In genomic region chr12:54489675-54490074, GRCm38 (mm10) we compare ENCODE assay signal across 7 mouse cellular contexts.
DNase-seq lines count a peak whose midpoint lies in the region; ATAC-seq lines count a peak whose summit lies in the region.

No protein-coding gene starts in this region.

- 4% methylated on average over 8 of the region's 8 CpGs for WGBS in intestine, embryonic 15.5 days
- WGBS in midbrain, embryonic 13.5 days = 4% methylated on average over 8 of the region's 8 CpGs

- H3K36me3 ChIP-seq in intestine, embryonic 15.5 days = no peaks in the 10 kb centered on the region
- H3K36me3 ChIP-seq in midbrain, embryonic 13.5 days = no peaks in the 10 kb centered on the region

- intact Hi-C loops in left cerebral cortex, postnatal 10 days (cut with DNase I) = loop anchor here (5.0 to 10.0 kb wide), 3 partner anchors 137 to 1575 kb away; no protein-coding TSS in a partner anchor

- no peaks in the 10 kb centered on the region for H3K9me3 ChIP-seq in intestine, embryonic 15.5 days
- H3K9me3 ChIP-seq in midbrain, embryonic 13.5 days = no peaks in the 10 kb centered on the region

- ATAC-seq in intestine, embryonic 15.5 days = peak; percentile 81
- peak; percentile 68; the same call in 1 of the 2 replicates for ATAC-seq in midbrain, embryonic 13.5 days

- no peak overlapping the region for H3K4me3 ChIP-seq in intestine, embryonic 15.5 days (replicated peaks)
- no peak overlapping the region for H3K4me3 ChIP-seq in midbrain, embryonic 13.5 days (replicated peaks)

- H3K27ac ChIP-seq in intestine, embryonic 15.5 days = no peak overlapping the region
- H3K27ac ChIP-seq in midbrain, embryonic 13.5 days = no peak overlapping the region

- DNase-seq in adrenal gland, adult 2 months = peak; percentile 70
- DNase-seq in embryo, embryonic 11 days = peak; percentile 83
- DNase-seq in gastrocnemius, postnatal 4 days (ENCODE audit: low spot score in 2 of 2) = peak; percentile 31 to 68
- DNase-seq in left cerebral cortex, postnatal 10 days (ENCODE audit: extremely low spot score in 1 of 2, low spot score in 2 of 2) = peak; percentile 64 to 67
- peak; percentile 11 to 16 for DNase-seq in spleen, postnatal 36 days (ENCODE audit: low spot score in 2 of 2)

- peaks cover 20% of the 10 kb centered on the region for H3K4me1 ChIP-seq in intestine, embryonic 15.5 days (replicated peaks)
- H3K4me1 ChIP-seq in midbrain, embryonic 13.5 days (replicated peaks) = no peaks in the 10 kb centered on the region; the same call in 1 of the 2 replicates

- no peaks in the 10 kb centered on the region for H3K27me3 ChIP-seq in intestine, embryonic 15.5 days (replicated peaks)
- H3K27me3 ChIP-seq in midbrain, embryonic 13.5 days = peaks cover 12% of the 10 kb centered on the region

- H3K4me2 ChIP-seq in intestine, embryonic 15.5 days (replicated peaks) = peak overlapping the region; percentile 28
- H3K4me2 ChIP-seq in midbrain, embryonic 13.5 days (replicated peaks) = no peak overlapping the region

- no peak overlapping the region for H3K9ac ChIP-seq in intestine, embryonic 15.5 days
- H3K9ac ChIP-seq in midbrain, embryonic 13.5 days (replicated peaks) = no peak overlapping the region

Comparison
In these comparisons a context has a peak if more than half of its experiments do, and no peak if none do; other contexts are left out.
1. DNase-seq: peak in every context shown above with its lines; median percentile 83 in embryo, embryonic 11 days; 70 in adrenal gland, adult 2 months; 66 in left cerebral cortex, postnatal 10 days; 50 in gastrocnemius, postnatal 4 days; 14 in spleen, postnatal 36 days.